Mouse (Mus musculus) heart, embryonic 10.5 days (tissue): ENCODE results near the gene Tceal8. TPM values are rescaled to one million over a fixed set of nuclear protein-coding genes. Genes with fewer than 3 reads are reported as not detected.

ENCODE experiments used
- microRNA-seq: library from miRNA; unstranded; fragments of <30 nt; microRNA quantifications from one replicate; pipeline ENCODE4, GENCODE M21; 2017
- polyA plus RNA-seq: library from polyadenylated mRNA; unstranded; fragments of >200 nt; fragmentation: Nextera tagmentation; extraction: Ambion mirVana; gene quantifications from 2 replicates; pipeline ENCODE4 v1.2.1, GENCODE M21; 2016

Tceal8 gene
- polyA plus RNA-seq, 1 experiment from 2014 or later, result 309 TPM

Small RNAs within 50 kb of the gene (microRNA-seq; reads per million reads assigned to microRNA genes)
- not detected for gene Mir6383

Other genes starting within 250 kb of the Tceal8 start
- gene Arxes2, start 178.5 kb downstream of the Tceal8 start, polyA plus RNA-seq, result 92.5 and 109 TPM in 2 replicates
- 32.3 and 46.8 TPM in 2 replicates for gene Arxes1, start 139.0 kb downstream of the Tceal8 start, polyA plus RNA-seq
- 83.6 and 197 TPM in 2 replicates for gene Bex2, start 104.1 kb downstream of the Tceal8 start, polyA plus RNA-seq
- 0.39 and 0.43 TPM in 2 replicates for gene Nxf3, start 87.1 kb downstream of the Tceal8 start, polyA plus RNA-seq
- 183 and 228 TPM in 2 replicates for gene Bex4, start 33.3 kb downstream of the Tceal8 start, polyA plus RNA-seq
- gene Tceal5, start 31.5 kb upstream of the Tceal8 start, polyA plus RNA-seq, result 9.6 and 11.1 TPM in 2 replicates
- 2.5 and 3.5 TPM in 2 replicates for gene Tceal7, start 42.4 kb upstream of the Tceal8 start, polyA plus RNA-seq
- gene Bex1, start 43.2 kb upstream of the Tceal8 start, polyA plus RNA-seq, result 197 and 260 TPM in 2 replicates
- 514 and 610 TPM in 2 replicates for gene Tceal9, start 72.7 kb upstream of the Tceal8 start, polyA plus RNA-seq
- 809 and 1,033 TPM in 2 replicates for gene Bex3, start 97.9 kb upstream of the Tceal8 start, polyA plus RNA-seq